Mouse (Mus musculus) retina, postnatal 7 days (tissue): ENCODE data around the gene Pcdh8.

Experiments
- DNase-seq: peaks from one replicate; pipeline ENCODE4 v3.0.0-alpha.2; 2012; ENCODE audit warnings: low read depth, low spot score

Pcdh8 gene

GRCm38 (mm10) chr14:79771094-79771535 is at the start of gene Pcdh8:
TSS of gene Pcdh8 (minus strand) at chr14:79771312.
- DNase-seq, result peak; percentile 83

- no peak for DNase-seq
Measured at GRCm38 (mm10) chr14:79814709-79815108, 43.6 kb upstream of the Pcdh8 start.

GRCm38 (mm10) chr14:79814084-79814483 is 43.0 kb upstream of the Pcdh8 start:
- DNase-seq, result no peak

GRCm38 (mm10) chr14:79793179-79793578 is 22.1 kb upstream of the Pcdh8 start:
- no peak for DNase-seq

- DNase-seq, result no peak
Measured at GRCm38 (mm10) chr14:79789535-79789934, 18.4 kb upstream of the Pcdh8 start.

GRCm38 (mm10) chr14:79788656-79789204 is 17.6 kb upstream of the Pcdh8 start:
- no peak for DNase-seq

GRCm38 (mm10) chr14:79787918-79788317 is 16.8 kb upstream of the Pcdh8 start:
- no peak for DNase-seq

- DNase-seq, result no peak
Measured at GRCm38 (mm10) chr14:79785400-79785799, 14.3 kb upstream of the Pcdh8 start.

GRCm38 (mm10) chr14:79780889-79781288 is 9.8 kb upstream of the Pcdh8 start:
- DNase-seq, result no peak

- DNase-seq, result no peak
Measured at GRCm38 (mm10) chr14:79780332-79780731, 9.2 kb upstream of the Pcdh8 start.

GRCm38 (mm10) chr14:79779841-79780240 is 8.7 kb upstream of the Pcdh8 start:
- no peak for DNase-seq

GRCm38 (mm10) chr14:79773425-79774391 is 2.6 kb upstream of the Pcdh8 start:
- DNase-seq, result no peak

- DNase-seq, result no peak
Measured at GRCm38 (mm10) chr14:79771802-79772511, 845 bp upstream of the Pcdh8 start.

- no peak for DNase-seq
Measured at GRCm38 (mm10) chr14:79770306-79771093, 612 bp downstream of the Pcdh8 start.

GRCm38 (mm10) chr14:79769618-79770017 is 1.5 kb downstream of the Pcdh8 start:
- DNase-seq, result no peak

GRCm38 (mm10) chr14:79768996-79769395 is 2.1 kb downstream of the Pcdh8 start:
- no peak for DNase-seq

- DNase-seq, result no peak
Measured at GRCm38 (mm10) chr14:79768076-79768830, 2.9 kb downstream of the Pcdh8 start.

- DNase-seq, result no peak
Measured at GRCm38 (mm10) chr14:79767601-79768000, 3.5 kb downstream of the Pcdh8 start.

- DNase-seq, result no peak
Measured at GRCm38 (mm10) chr14:79765196-79765765, 5.8 kb downstream of the Pcdh8 start.

GRCm38 (mm10) chr14:79754601-79755222 is 16.4 kb downstream of the Pcdh8 start:
- DNase-seq, result no peak
